Mouse (Mus musculus) embryonic fibroblast, embryonic 13.5 days (primary cell): ENCODE measurements around the gene Per1. TPM values are rescaled to one million over a fixed set of nuclear protein-coding genes. Genes with fewer than 3 reads are reported as not detected.
A peak's percentile ranks its signal among the peaks of the same experiment; 100 is the strongest.

Experiments
- H3K27ac ChIP-seq: 2 replicates; pipeline ENCODE4 v1.5.1; 2012; ENCODE audit warnings: low read length, control low read depth, inconsistent platforms; ENCODE audit not compliant: insufficient read depth
- H3K4me1 ChIP-seq: 2 replicates; pipeline ENCODE4 v1.6.1; 2011; ENCODE audit warnings: low read length; ENCODE audit not compliant: control insufficient read depth, insufficient read depth
- H3K4me3 ChIP-seq: 2 replicates; pipeline ENCODE4 v1.5.1; 2011; ENCODE audit warnings: mild to moderate bottlenecking, control low read depth, low read length; ENCODE audit not compliant: insufficient read depth
- CTCF ChIP-seq: IDR thresholded peaks from 2 replicates; pipeline ENCODE4 v1.5.1; 2011; ENCODE audit warnings: mild to moderate bottlenecking, control low read depth, low read length, moderate library complexity, borderline replicate concordance; ENCODE audit not compliant: insufficient read depth
- POLR2A ChIP-seq: IDR thresholded peaks from 2 replicates; pipeline ENCODE4 v1.6.1; 2011; ENCODE audit warnings: low read depth, mild to moderate bottlenecking, control low read depth, low read length, moderate library complexity
- polyA plus RNA-seq: library from polyadenylated mRNA; stranded (reverse); fragments of >200 nt; gene quantifications from 2 replicates; pipeline ENCODE4 v1.2.4, GENCODE M21; 2011; ENCODE audit warnings: low read depth; ENCODE audit not compliant: missing spikeins, insufficient read length

Gene Per1
- polyA plus RNA-seq, 1 experiment: 30.9 TPM

- Histone ChIP-seq H3K4me3 (peak overlapping the region; percentile 96), H3K27ac (peak overlapping the region; percentile 16; the same call in 1 of the 2 replicates), H3K4me1 (peaks cover 9% of the 10 kb centered on the region; the same call in 1 of the 2 replicates)
- TF ChIP-seq CTCF: no peak
- no peak for TF ChIP-seq POLR2A
Measured at GRCm38 (mm10) chr11:69064259-69065133, 30.5 kb upstream of the Per1 start.

- peaks cover 9% of the 10 kb centered on the region; the same call in 1 of the 2 replicates for H3K4me1 ChIP-seq
- no peak overlapping the region for H3K27ac ChIP-seq
- H3K4me3 ChIP-seq: no peak overlapping the region
- TF ChIP-seq POLR2A (no peak), CTCF (no peak)
Measured at GRCm38 (mm10) chr11:69065394-69065925, 29.6 kb upstream of the Per1 start.

GRCm38 (mm10) chr11:69066163-69066861, 28.7 kb upstream of the Per1 start:
- Histone ChIP-seq H3K4me1 (peaks cover 9% of the 10 kb centered on the region; the same call in 1 of the 2 replicates), H3K27ac (no peak overlapping the region), H3K4me3 (no peak overlapping the region; the same call in 1 of the 2 replicates)
- no peak for TF ChIP-seq CTCF
- TF ChIP-seq POLR2A: no peak

- no peak for TF ChIP-seq POLR2A
- peak; percentile 29; the same call in 1 of the 2 replicates for TF ChIP-seq CTCF
- Histone ChIP-seq H3K27ac (0 out of 2 replicates have a peak overlapping the region, but pooled peaks have one; percentile 16), H3K4me3 (no peak overlapping the region), H3K4me1 (peaks cover 9% of the 10 kb centered on the region; the same call in 1 of the 2 replicates)
Measured at GRCm38 (mm10) chr11:69066956-69067355, 28.1 kb upstream of the Per1 start.

- 0 out of 2 replicates have a peak overlapping the region, but pooled peaks have one; percentile 16 for H3K27ac ChIP-seq
- peaks cover 9% of the 10 kb centered on the region; the same call in 1 of the 2 replicates for H3K4me1 ChIP-seq
- H3K4me3 ChIP-seq: no peak overlapping the region
- TF ChIP-seq POLR2A (no peak), CTCF (no peak)
Measured at GRCm38 (mm10) chr11:69067601-69068000, 27.4 kb upstream of the Per1 start.

- TF ChIP-seq POLR2A (no peak), CTCF (no peak)
- peaks cover 9% of the 10 kb centered on the region; the same call in 1 of the 2 replicates for H3K4me1 ChIP-seq
- H3K27ac ChIP-seq: peak overlapping the region; percentile 86
- H3K4me3 ChIP-seq: peak overlapping the region; percentile 84
Measured at GRCm38 (mm10) chr11:69070093-69070492, 24.9 kb upstream of the Per1 start.

GRCm38 (mm10) chr11:69070590-69071222, 24.3 kb upstream of the Per1 start, which contains the start of gene Tmem107:
TSS of gene Tmem107 (plus strand) at chr11:69070806.
- H3K4me3 ChIP-seq: peak within 1 kb of the TSS; percentile 84
- peaks cover 9% of the 10 kb centered on the region; the same call in 1 of the 2 replicates for H3K4me1 ChIP-seq
- H3K27ac ChIP-seq: peak within 1 kb of the TSS; percentile 86
- TF ChIP-seq CTCF: no peak
- peak; percentile 99 for TF ChIP-seq POLR2A

GRCm38 (mm10) chr11:69071262-69071661, 23.8 kb upstream of the Per1 start:
- peak overlapping the region; percentile 84 for H3K4me3 ChIP-seq
- no peak for TF ChIP-seq CTCF
- TF ChIP-seq POLR2A: no peak
- H3K27ac ChIP-seq: peak overlapping the region; percentile 34
- peaks cover 9% of the 10 kb centered on the region; the same call in 1 of the 2 replicates for H3K4me1 ChIP-seq

GRCm38 (mm10) chr11:69072234-69072633, 22.8 kb upstream of the Per1 start:
- TF ChIP-seq CTCF: no peak
- TF ChIP-seq POLR2A: no peak
- 0 out of 2 replicates have a peak, but pooled peaks cover 6% of the 10 kb centered on the region for H3K4me1 ChIP-seq
- no peak overlapping the region; the same call in 1 of the 2 replicates for H3K4me3 ChIP-seq
- H3K27ac ChIP-seq: no peak overlapping the region
